Mouse (Mus musculus) E14TG2a.4 (cell line): Measurements from ENCODE around the gene Ormdl3.
A peak's percentile ranks its signal among the peaks of the same experiment; 100 is the strongest.

Experiments used
- H3K27me3 ChIP-seq: 2 replicates; pipeline ENCODE4 v1.6.1; 2014; ENCODE audit warnings: low read length, control low read depth; ENCODE audit not compliant: insufficient read depth
- H3K36me3 ChIP-seq: 2 replicates; pipeline ENCODE4 v1.6.1; 2014; ENCODE audit warnings: low read length, control low read depth; ENCODE audit not compliant: insufficient read depth
- H3K4me1 ChIP-seq: replicated peaks from 2 replicates; pipeline ENCODE4 v1.6.1; 2014; ENCODE audit warnings: low read depth, low read length, control low read depth
- H3K4me3 ChIP-seq: replicated peaks from 2 replicates; pipeline ENCODE4 v1.5.1; 2014; ENCODE audit warnings: mild to moderate bottlenecking, low read length
- H3K9me3 ChIP-seq: 2 replicates; pipeline ENCODE4 v1.6.1; 2014; ENCODE audit warnings: low read length, control low read depth
- CTCF ChIP-seq: conservative IDR thresholded peaks from 2 replicates; pipeline ENCODE4 v1.5.1; 2014; ENCODE audit warnings: low read length
- NANOG ChIP-seq: IDR thresholded peaks from 2 replicates; pipeline ENCODE4 v1.6.1; 2014; ENCODE audit warnings: borderline replicate concordance, low read length, mixed read lengths
- POU5F1 ChIP-seq: IDR thresholded peaks from 2 replicates; pipeline ENCODE4 v1.6.1; 2014; ENCODE audit warnings: low read length, borderline replicate concordance

Ormdl3 gene

DNA sequence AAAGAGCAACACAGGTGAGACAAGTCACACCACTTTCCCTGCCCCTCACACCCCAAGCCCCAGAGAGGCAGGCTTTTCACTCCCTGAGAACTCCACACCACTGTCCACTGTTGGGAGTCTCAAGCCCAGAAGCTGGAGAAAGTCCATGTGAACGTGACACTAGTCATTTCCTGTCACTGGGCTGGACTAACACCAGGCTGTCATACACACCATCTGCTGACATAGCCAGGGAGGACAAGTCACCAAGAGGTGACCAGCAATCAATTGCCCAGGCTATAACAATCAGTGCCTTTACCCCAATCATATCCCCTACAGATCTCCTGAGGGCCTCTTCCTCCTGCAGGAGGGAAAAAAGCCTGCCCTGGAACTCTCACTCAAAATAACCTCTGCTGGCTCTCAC lies 3.0 kb downstream of the Ormdl3 start:
- no peaks in the 10 kb centered on the region for H3K27me3 ChIP-seq
- H3K36me3 ChIP-seq: peaks cover 32% of the 10 kb centered on the region
- TF ChIP-seq NANOG (no peak), POU5F1 (no peak), CTCF (no peak)
- peaks cover 86% of the 10 kb centered on the region for H3K4me1 ChIP-seq
- no peak overlapping the region for H3K4me3 ChIP-seq
- H3K9me3 ChIP-seq: no peaks in the 10 kb centered on the region

GRCm38 (mm10) chr11:98583571-98583970 lies 3.6 kb downstream of the Ormdl3 start:
- Histone ChIP-seq H3K4me1 (peaks cover 84% of the 10 kb centered on the region), H3K36me3 (peaks cover 32% of the 10 kb centered on the region), H3K9me3 (no peaks in the 10 kb centered on the region), H3K27me3 (no peaks in the 10 kb centered on the region), H3K4me3 (no peak overlapping the region)
- TF ChIP-seq NANOG (no peak), CTCF (0 out of 2 replicates have a peak, but pooled peaks have one; percentile 8)

- no peak overlapping the region for H3K4me3 ChIP-seq
- H3K9me3 ChIP-seq: no peaks in the 10 kb centered on the region
- H3K4me1 ChIP-seq: peaks cover 80% of the 10 kb centered on the region
- TF ChIP-seq POU5F1 (no peak), CTCF (no peak), NANOG (no peak)
- H3K27me3 ChIP-seq: no peaks in the 10 kb centered on the region
- peaks cover 32% of the 10 kb centered on the region for H3K36me3 ChIP-seq
Observed at GRCm38 (mm10) chr11:98583265-98583552, 4.0 kb downstream of the Ormdl3 start.

DNA sequence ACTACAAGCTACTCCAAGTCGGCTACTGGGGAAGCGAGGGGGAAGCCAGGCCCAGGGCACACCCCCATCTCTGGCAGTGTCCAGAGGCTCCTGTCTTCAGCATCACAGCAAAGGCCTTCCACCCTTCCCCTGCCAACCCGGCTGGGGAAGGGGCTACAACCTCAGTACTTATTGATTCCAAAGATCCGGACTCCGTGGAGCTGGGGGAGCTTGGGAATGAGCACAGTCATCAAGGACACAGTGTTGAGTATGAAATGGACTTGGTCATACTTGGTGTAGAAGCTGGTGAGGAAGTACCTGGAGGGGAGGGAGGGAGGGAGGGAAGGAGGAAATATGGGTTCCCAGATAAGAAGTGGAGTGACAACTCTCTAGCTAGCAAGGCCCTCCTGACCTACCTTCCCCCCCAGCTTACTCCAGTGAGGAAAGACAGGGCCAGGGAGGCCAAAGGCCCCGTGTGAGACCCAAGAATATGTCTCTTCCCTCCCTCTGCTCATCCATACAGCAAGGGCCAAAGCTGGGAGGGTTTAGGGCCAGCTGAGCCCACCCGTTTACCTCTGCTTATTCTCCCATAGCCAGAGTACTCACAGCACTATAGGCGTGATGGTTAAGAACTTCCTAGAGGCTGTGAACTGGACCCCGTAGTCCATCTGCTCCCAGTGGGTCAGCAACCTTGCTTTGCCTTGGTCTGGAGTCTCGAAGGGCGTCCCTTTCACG lies 4.5 kb downstream of the Ormdl3 start:
- TF ChIP-seq NANOG (no peak), POU5F1 (no peak), CTCF (no peak)

GRCm38 (mm10) chr11:98582030-98582388 lies 5.2 kb downstream of the Ormdl3 start:
- TF ChIP-seq CTCF (no peak), NANOG (no peak), POU5F1 (no peak)
- Histone ChIP-seq H3K4me3 (peak overlapping the region; percentile 49), H3K27me3 (no peaks in the 10 kb centered on the region)

More for the DNA sequence above, 4.5 kb downstream of the Ormdl3 start:
- peaks cover 32% of the 10 kb centered on the region for H3K36me3 ChIP-seq
- H3K4me3 ChIP-seq: peak overlapping the region; percentile 49; the same call in 1 of the 2 replicates
- no peaks in the 10 kb centered on the region for H3K27me3 ChIP-seq
- H3K4me1 ChIP-seq: peaks cover 75% of the 10 kb centered on the region
- H3K9me3 ChIP-seq: no peaks in the 10 kb centered on the region

DNA sequence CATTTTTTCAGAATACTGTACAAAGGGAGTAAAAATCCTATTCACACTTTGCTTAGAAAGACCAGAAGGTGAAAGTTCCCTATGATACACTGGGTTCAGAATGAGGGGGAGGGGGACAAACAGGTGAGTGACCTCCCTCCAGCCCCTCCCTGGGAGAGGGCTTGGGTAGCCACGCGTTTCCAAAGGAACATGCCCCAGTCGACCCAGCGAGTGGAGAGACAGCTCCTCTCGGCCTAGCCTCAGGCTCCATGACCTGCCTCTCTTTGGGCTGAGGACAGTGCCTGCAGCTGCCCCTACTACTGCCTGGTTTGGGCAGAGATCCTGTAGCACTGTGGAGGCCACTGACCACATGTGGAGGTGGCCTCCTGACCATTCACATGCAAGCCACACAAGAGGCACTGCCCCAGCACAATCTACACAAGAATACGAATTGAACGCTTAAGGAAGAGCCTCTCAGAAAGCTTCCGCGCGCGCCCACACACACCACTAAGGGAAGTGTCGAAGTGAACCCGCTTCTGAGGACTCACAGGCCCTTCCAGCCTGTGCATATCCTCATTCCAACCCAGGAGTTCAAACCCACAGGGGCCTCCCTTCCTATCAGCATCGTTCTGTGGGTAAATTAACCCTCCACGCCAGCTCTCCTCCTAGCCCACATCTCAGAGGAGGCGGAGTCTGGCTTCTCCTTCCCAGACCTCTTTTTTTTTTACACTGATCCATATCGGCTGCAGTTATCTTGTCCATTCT lies 5.7 kb downstream of the Ormdl3 start:
- TF ChIP-seq NANOG (peak; percentile 11; the same call in 1 of the 2 replicates), CTCF (no peak)
- no peaks in the 10 kb centered on the region for H3K9me3 ChIP-seq
- H3K4me1 ChIP-seq: peaks cover 69% of the 10 kb centered on the region
- H3K4me3 ChIP-seq: peak overlapping the region; percentile 49
- H3K27me3 ChIP-seq: no peaks in the 10 kb centered on the region
- H3K36me3 ChIP-seq: peaks cover 32% of the 10 kb centered on the region

More at GRCm38 (mm10) chr11:98582030-98582388, 5.2 kb downstream of the Ormdl3 start:
- H3K36me3 ChIP-seq: peaks cover 32% of the 10 kb centered on the region
- no peaks in the 10 kb centered on the region for H3K9me3 ChIP-seq
- H3K4me1 ChIP-seq: peaks cover 70% of the 10 kb centered on the region

DNA sequence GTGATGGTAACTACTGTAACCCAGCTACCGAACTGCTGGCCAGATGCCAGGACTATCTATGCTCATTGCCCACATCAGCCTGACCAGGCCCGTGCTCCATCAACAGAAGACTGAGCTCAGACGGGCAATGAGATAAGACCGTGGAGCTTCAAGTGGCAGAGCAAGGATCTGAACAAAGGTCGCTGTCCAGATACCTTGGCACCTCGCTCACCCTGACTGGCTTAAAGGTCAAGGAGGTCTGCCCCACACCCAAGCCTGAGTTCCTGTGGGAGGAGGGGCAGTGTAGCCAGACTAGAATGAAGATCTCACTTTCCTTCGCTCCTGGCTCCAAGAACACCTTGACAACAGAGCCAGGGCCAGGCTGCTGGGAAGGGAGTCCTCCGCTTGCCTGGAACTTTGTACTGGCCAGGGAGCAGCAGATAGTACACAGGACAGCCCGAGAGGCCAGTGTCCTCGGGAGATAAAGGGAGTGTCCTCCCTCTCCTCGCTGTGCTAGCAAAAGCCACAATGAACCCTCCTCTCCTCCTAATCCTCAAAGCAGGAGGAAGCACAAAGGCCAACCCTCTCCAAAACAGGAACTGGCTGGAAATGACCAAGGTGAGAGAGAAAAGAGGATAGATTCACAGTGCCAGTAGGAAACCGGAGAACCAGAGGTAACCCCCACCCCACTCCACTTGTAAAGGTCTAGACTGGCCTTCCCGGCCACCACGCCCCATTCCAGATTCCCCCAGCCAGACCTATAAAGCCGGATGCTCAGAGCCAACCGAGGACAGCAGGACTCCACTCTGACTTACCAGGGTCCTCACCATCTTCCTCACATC lies 6.7 kb downstream of the Ormdl3 start:
- peaks cover 32% of the 10 kb centered on the region for H3K36me3 ChIP-seq
- no peaks in the 10 kb centered on the region for H3K9me3 ChIP-seq
- TF ChIP-seq POU5F1 (no peak), NANOG (no peak), CTCF (no peak)
- H3K4me1 ChIP-seq: peaks cover 59% of the 10 kb centered on the region
- H3K27me3 ChIP-seq: no peaks in the 10 kb centered on the region
- peak overlapping the region; percentile 49 for H3K4me3 ChIP-seq

- peaks cover 9% of the 10 kb centered on the region for H3K36me3 ChIP-seq
- no peaks in the 10 kb centered on the region for H3K9me3 ChIP-seq
- 0 out of 2 replicates have a peak, but pooled peaks cover 6% of the 10 kb centered on the region for H3K27me3 ChIP-seq
- H3K4me1 ChIP-seq: peaks cover 39% of the 10 kb centered on the region
- TF ChIP-seq POU5F1: no peak
- TF ChIP-seq CTCF: no peak
- no peak for TF ChIP-seq NANOG
- H3K4me3 ChIP-seq: no peak overlapping the region
Observed at GRCm38 (mm10) chr11:98577776-98578175, 9.4 kb downstream of the Ormdl3 start.
